Mouse (Mus musculus) lung, embryonic 15.5 days (tissue): ENCODE measurements around the gene Art2b. TPM values are rescaled to one million over a fixed set of nuclear protein-coding genes. Genes with fewer than 3 reads are reported as not detected.

Experiments used
- ATAC-seq: fragments of 200-750 bp; cut with Nextera tagmentation; 2 replicates; pipeline ENCODE4 v1.8.0; 2017; ENCODE audit warnings: moderate number of reproducible peaks, borderline replicate concordance; ENCODE audit not compliant: low FRiP score, low TSS enrichment; ENCODE audit errors: extremely low read depth
- H3K27ac ChIP-seq: fragments of 300-500 bp; sonication (generic); 2 replicates; pipeline ENCODE4 v1.5.1; 2015; ENCODE audit warnings: moderate library complexity, mild to moderate bottlenecking, inconsistent platforms
- H3K27me3 ChIP-seq: fragments of 300-500 bp; sonication (generic); 2 replicates; pipeline ENCODE4 v1.6.1; 2015; ENCODE audit warnings: inconsistent platforms
- H3K36me3 ChIP-seq: fragments of 300-500 bp; sonication (generic); 2 replicates; pipeline ENCODE4 v1.6.1; 2015; ENCODE audit warnings: inconsistent platforms
- H3K4me1 ChIP-seq: fragments of 300-500 bp; sonication (generic); 2 replicates; pipeline ENCODE4 v1.6.1; 2015; ENCODE audit warnings: inconsistent platforms
- H3K4me2 ChIP-seq: fragments of 300-500 bp; sonication (generic); 2 replicates; pipeline ENCODE4 v1.6.1; 2015; ENCODE audit warnings: inconsistent platforms, mild to moderate bottlenecking, moderate library complexity
- H3K4me3 ChIP-seq: fragments of 300-500 bp; sonication (generic); 2 replicates; pipeline ENCODE4 v1.5.1; 2015; ENCODE audit warnings: mild to moderate bottlenecking, inconsistent platforms
- H3K9ac ChIP-seq: fragments of 300-500 bp; sonication (generic); 2 replicates; pipeline ENCODE4 v1.6.1; 2015; ENCODE audit warnings: inconsistent platforms
- H3K9me3 ChIP-seq: fragments of 300-500 bp; sonication (generic); 2 replicates; pipeline ENCODE4 v1.6.1; 2016; ENCODE audit warnings: inconsistent platforms
- WGBS: fragments of 180-500 bp; shearing (Covaris S2); methylation state at CpG from one replicate; pipeline ENCODE4 v1.1.7; 2015; 5-methylcytosine and 5-hydroxymethylcytosine counted together
- polyA plus RNA-seq: library from polyadenylated mRNA; unstranded; fragments of >200 nt; fragmentation: Nextera tagmentation; extraction: Ambion mirVana; gene quantifications from 2 replicates; pipeline ENCODE4 v1.2.1, GENCODE M21; 2015

The Art2b gene
- polyA plus RNA-seq, 1 experiment from 2014 or later, result not detected

DNA sequence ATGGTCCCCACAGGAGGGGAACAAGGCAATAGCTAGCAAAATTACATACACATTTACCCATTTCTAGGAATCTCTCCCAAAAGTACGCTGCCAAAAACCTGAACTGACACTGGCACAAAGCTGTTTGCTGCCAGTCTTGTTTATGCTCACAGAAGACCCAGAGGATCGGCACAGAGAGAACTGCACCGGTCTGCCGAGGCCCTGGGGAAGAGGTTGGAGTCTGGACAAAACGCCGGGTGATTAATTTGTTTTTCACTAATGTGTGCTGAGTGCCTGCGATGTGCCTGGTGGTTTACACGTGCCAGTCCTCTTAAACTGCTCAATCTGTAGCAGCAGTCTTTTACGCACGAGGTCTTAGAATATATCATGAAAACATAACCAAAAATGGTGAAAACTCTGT, 50.3 kb downstream of the Art2b start:
- Histone ChIP-seq H3K27me3 (no peaks in the 10 kb centered on the region; the same call in 1 of the 2 replicates), H3K9ac (no peak overlapping the region), H3K4me2 (no peak overlapping the region), H3K4me3 (no peak overlapping the region), H3K36me3 (no peaks in the 10 kb centered on the region), H3K9me3 (no peaks in the 10 kb centered on the region), H3K4me1 (no peaks in the 10 kb centered on the region), H3K27ac (no peak overlapping the region)
- ATAC-seq, result no peak
- WGBS, result 48% methylated on average over 10 of the region's 10 CpGs

GRCm38 (mm10) chr7:101534428-101534827, 51.0 kb downstream of the Art2b start:
- no peak overlapping the region for H3K4me3 ChIP-seq
- ATAC-seq, result no peak
- H3K27me3 ChIP-seq, result no peaks in the 10 kb centered on the region; the same call in 1 of the 2 replicates
- H3K4me1 ChIP-seq, result no peaks in the 10 kb centered on the region
- H3K27ac ChIP-seq, result no peak overlapping the region
- H3K36me3 ChIP-seq, result no peaks in the 10 kb centered on the region
- H3K9ac ChIP-seq, result no peak overlapping the region
- WGBS, result 24% methylated on average over 5 of the region's 5 CpGs
- no peaks in the 10 kb centered on the region for H3K9me3 ChIP-seq
- H3K4me2 ChIP-seq, result no peak overlapping the region

Other genes starting within 250 kb of the Art2b start
- gene Arap1, start 237.5 kb downstream of the Art2b start, polyA plus RNA-seq, result 105 and 109 TPM in 2 replicates
- gene Gm45837, start 174.7 kb downstream of the Art2b start, polyA plus RNA-seq, result 10.3 TPM in 1 of 2 replicates, not detected in the other
- 16.9 and 26.7 TPM in 2 replicates for gene Pde2a, start 163.9 kb downstream of the Art2b start, polyA plus RNA-seq
- 60.0 and 64.9 TPM in 2 replicates for gene Clpb, start 78.0 kb upstream of the Art2b start, polyA plus RNA-seq
- gene Phox2a, start 232.7 kb upstream of the Art2b start, polyA plus RNA-seq, result 0.29 and 0.77 TPM in 2 replicates